Mouse (Mus musculus) E14TG2a.4 (cell line): ENCODE results near the gene Lmbrd1.
"Not testable (repeated sequence)": the region's sequence is repeated elsewhere in the genome, so short reads cannot be mapped to it uniquely, and the experiment has no call there.

Experiments
- H3K27me3 ChIP-seq: 2 replicates; pipeline ENCODE4 v1.6.1; 2014; ENCODE audit warnings: low read length, control low read depth; ENCODE audit not compliant: insufficient read depth
- H3K36me3 ChIP-seq: 2 replicates; pipeline ENCODE4 v1.6.1; 2014; ENCODE audit warnings: low read length, control low read depth; ENCODE audit not compliant: insufficient read depth
- H3K4me1 ChIP-seq: replicated peaks from 2 replicates; pipeline ENCODE4 v1.6.1; 2014; ENCODE audit warnings: low read depth, low read length, control low read depth
- H3K4me3 ChIP-seq: replicated peaks from 2 replicates; pipeline ENCODE4 v1.5.1; 2014; ENCODE audit warnings: mild to moderate bottlenecking, low read length
- H3K9me3 ChIP-seq: 2 replicates; pipeline ENCODE4 v1.6.1; 2014; ENCODE audit warnings: low read length, control low read depth
- CTCF ChIP-seq: conservative IDR thresholded peaks from 2 replicates; pipeline ENCODE4 v1.5.1; 2014; ENCODE audit warnings: low read length
- NANOG ChIP-seq: IDR thresholded peaks from 2 replicates; pipeline ENCODE4 v1.6.1; 2014; ENCODE audit warnings: borderline replicate concordance, low read length, mixed read lengths
- POU5F1 ChIP-seq: IDR thresholded peaks from 2 replicates; pipeline ENCODE4 v1.6.1; 2014; ENCODE audit warnings: low read length, borderline replicate concordance

The Lmbrd1 gene

DNA sequence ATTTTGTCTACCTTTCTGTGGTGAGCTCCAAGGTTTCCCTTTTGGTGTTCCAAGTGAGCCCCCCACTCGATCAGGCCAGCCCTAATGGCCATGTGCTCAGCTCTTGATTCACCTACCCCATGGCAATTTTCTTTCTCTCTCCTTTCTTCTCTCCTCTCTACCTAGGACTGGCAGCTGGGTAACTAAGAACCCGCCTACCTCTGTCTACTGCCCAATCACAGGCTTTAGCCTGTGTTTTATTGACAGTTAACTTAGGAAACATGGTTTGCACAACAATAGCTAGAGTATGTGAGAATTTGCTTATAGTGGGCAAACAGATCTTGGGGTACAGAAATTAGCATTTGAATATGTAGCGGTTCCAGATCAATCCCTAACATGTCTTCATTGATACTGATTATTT, 62.5 kb downstream of the Lmbrd1 start:
- Histone ChIP-seq H3K4me1 (peaks cover 3% of the 10 kb centered on the region; the same call in 1 of the 2 replicates), H3K4me3 (no peak overlapping the region), H3K9me3 (no peaks in the 10 kb centered on the region), H3K27me3 (no peaks in the 10 kb centered on the region), H3K36me3 (peaks cover 5% of the 10 kb centered on the region; the same call in 1 of the 2 replicates)
- no peak for TF ChIP-seq CTCF
- no peak for TF ChIP-seq POU5F1
- no peak for TF ChIP-seq NANOG

DNA sequence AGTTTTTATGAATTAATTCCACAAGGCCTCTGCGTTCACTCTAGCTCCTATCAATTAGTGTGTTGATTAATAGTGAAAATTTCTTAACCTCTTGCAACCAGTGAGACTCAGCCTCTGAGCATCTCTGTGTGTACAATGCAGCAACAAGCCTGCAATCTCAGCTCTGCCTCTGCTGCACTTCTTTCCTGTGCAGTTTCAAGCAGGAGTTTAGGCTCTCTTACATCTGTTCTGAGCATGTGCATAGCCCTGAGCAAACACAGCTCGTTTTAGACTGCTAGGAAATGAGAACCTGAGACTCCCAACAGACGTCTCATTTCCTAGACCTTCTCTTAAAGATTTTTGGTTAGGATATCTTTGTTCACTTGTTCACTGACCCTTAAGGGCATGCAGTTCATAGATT, 63.1 kb downstream of the Lmbrd1 start:
- H3K27me3 ChIP-seq: no peaks in the 10 kb centered on the region
- H3K36me3 ChIP-seq: peaks cover 5% of the 10 kb centered on the region; the same call in 1 of the 2 replicates
- peaks cover 3% of the 10 kb centered on the region; the same call in 1 of the 2 replicates for H3K4me1 ChIP-seq
- H3K4me3 ChIP-seq: no peak overlapping the region
- no peak for TF ChIP-seq POU5F1
- no peak for TF ChIP-seq CTCF
- no peak for TF ChIP-seq NANOG
- no peaks in the 10 kb centered on the region for H3K9me3 ChIP-seq

DNA sequence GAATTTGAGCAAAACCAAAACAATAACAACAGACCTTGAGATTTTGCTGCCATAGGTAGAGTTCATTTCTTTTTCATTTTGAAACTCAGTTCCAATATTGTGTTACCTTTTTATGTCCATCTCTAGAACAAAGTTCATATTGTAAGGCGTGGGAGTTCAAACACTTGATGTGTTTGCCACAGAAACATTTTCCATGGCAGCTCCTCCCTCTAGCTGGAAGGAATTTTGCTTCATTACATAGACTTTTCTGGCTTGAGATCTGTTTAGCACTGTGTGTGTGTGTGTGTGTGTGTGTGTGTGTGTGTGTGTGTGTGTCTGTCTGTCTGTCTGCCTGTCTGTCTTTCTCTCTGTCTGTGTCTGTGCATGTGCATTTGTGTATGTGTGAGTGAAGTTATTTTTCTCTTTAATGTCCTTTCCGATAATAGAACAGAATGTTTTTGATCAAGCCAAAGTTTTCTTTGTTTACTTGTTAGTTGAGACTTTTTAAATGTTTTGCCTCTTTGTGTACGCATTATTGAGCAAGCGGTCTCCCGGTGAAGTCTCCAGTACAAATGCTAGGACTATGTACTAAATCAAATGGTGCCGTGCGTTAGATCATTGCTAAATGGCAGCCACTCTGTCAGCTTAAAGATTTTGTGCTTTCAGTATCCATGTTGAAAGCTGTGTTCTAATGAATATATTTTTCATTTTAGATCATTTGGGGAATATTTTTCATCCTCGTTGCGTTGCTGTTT, 64.9 kb downstream of the Lmbrd1 start:
- Histone ChIP-seq H3K9me3 (no peaks in the 10 kb centered on the region), H3K36me3 (peaks cover 8% of the 10 kb centered on the region; the same call in 1 of the 2 replicates), H3K4me1 (peaks cover 3% of the 10 kb centered on the region; the same call in 1 of the 2 replicates), H3K27me3 (no peaks in the 10 kb centered on the region), H3K4me3 (no peak overlapping the region)
- TF ChIP-seq CTCF (no peak), POU5F1 (no peak), NANOG (no peak)

DNA sequence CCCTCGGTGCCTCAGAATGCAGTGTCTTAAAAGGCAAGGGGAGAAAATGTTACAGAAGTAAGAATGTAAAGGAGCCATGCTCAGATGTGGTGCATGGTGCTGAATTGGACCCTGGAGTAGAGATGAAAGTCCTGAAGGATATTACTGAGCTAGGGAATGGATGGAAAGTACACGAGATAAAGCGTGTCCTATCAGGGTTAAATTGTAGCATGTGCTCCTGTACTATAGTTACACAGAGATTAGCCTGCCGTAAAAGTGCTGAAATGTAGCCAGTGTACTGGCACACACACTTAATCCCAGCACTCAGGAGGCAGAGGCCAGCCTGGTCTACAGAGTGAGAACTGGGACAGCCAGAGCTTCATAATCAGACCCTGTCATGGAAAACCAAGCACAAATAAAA, 74.3 kb downstream of the Lmbrd1 start:
- Histone ChIP-seq H3K27me3 (no peaks in the 10 kb centered on the region), H3K9me3 (no peaks in the 10 kb centered on the region), H3K4me3 (no peak overlapping the region), H3K4me1 (no peaks in the 10 kb centered on the region), H3K36me3 (peaks cover 8% of the 10 kb centered on the region)
- TF ChIP-seq CTCF (no peak), NANOG (no peak), POU5F1 (no peak)

DNA sequence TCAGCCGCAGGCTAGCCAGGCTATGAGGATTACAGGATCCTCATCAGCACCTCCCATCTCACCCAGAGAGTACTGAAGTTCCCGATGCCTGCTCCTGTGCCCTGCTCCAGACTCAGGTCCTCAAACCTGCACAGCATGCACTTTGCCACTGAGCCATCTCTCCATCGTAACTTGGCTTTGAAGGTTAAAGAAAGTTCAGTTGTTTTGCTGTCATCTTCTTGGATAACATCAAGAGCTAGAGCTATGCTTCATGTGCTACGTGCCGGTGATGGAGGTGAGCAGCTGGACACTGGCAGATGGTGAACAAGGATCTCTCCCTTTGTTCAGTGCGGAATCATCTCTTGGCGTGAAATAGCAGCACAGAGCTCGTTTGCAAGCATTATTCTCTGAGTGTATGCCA, 80.1 kb downstream of the Lmbrd1 start:
- H3K4me3 ChIP-seq: no peak overlapping the region
- no peak for TF ChIP-seq CTCF
- TF ChIP-seq NANOG: no peak
- TF ChIP-seq POU5F1: no peak

DNA sequence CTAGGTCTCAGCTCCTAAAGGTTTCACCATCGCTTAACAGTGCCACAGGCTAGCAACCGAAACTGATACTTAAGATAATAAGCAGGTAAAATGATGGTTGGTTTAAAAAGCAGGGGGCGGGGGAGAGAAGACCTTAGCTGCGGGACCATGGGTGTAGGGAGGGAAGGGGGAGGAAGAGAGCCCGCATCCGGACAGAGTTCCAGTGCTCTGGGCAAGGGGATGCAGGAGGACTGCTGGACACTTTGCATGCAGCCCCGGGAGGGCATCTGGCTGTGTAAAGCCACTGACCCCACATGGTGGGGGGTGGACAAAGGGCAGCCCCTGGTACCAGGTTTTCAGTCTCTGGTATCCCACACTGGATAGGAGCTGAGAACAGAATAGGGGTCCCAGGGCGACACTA, 88.0 kb downstream of the Lmbrd1 start:
- Histone ChIP-seq H3K36me3 (peaks cover 9% of the 10 kb centered on the region), H3K9me3 (no peaks in the 10 kb centered on the region), H3K4me3 (no peak overlapping the region), H3K4me1 (no peaks in the 10 kb centered on the region), H3K27me3 (no peaks in the 10 kb centered on the region)
- TF ChIP-seq CTCF (no peak), NANOG (no peak), POU5F1 (no peak)

More for the DNA sequence above, 80.1 kb downstream of the Lmbrd1 start:
- Histone ChIP-seq H3K27me3 (no peaks in the 10 kb centered on the region), H3K36me3 (peaks cover 10% of the 10 kb centered on the region), H3K9me3 (no peaks in the 10 kb centered on the region), H3K4me1 (peaks cover 6% of the 10 kb centered on the region; the same call in 1 of the 2 replicates)

DNA sequence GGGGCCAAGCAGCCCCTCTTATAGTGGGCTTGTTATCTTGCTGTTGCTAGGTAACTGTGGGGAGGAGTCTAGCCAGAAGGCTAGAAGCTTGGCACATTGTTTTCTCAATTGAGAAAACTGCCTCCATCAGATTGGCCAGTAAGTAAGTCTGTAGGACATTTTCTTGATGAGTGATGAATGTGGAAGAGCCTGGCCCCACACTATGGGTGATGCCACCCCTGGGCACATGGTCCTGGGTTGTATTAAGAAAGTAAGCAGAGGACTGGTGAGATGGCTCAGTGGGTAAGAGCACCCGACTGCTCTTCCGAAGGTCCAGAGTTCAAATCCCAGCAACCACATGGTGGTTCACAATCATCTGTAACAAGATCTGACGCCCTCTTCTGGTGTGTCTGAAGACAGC, 88.8 kb downstream of the Lmbrd1 start:
- H3K9me3 ChIP-seq, H3K4me1 ChIP-seq: not testable (repeated sequence)

DNA sequence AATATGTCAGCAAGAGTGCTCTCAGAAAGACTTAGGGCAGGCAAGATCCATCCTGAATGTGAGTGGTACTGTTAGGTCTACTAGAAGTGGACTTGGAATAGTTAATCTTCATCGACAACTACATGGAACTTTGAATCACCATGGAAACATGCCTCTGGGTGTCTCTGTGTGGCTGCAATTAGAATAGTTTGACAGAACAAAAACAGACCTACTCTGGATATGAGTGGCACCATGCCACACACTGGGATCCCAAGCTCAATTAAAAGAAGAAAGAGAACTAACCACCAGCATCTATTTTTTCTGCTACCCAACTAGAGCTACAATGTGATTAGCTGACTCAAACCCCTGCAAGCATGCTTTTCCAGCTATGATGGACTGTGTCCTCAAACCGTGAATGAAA, 95.2 kb downstream of the Lmbrd1 start:
- no peak overlapping the region for H3K4me3 ChIP-seq
- H3K4me1 ChIP-seq: peaks cover 8% of the 10 kb centered on the region
- no peak for TF ChIP-seq POU5F1
- TF ChIP-seq CTCF: no peak
- no peak for TF ChIP-seq NANOG
- H3K36me3 ChIP-seq: no peaks in the 10 kb centered on the region
- H3K27me3 ChIP-seq: no peaks in the 10 kb centered on the region
- H3K9me3 ChIP-seq: no peaks in the 10 kb centered on the region

More for the DNA sequence above, 88.8 kb downstream of the Lmbrd1 start:
- not testable (repeated sequence) for H3K36me3 ChIP-seq, H3K4me3 ChIP-seq, H3K27me3 ChIP-seq

DNA sequence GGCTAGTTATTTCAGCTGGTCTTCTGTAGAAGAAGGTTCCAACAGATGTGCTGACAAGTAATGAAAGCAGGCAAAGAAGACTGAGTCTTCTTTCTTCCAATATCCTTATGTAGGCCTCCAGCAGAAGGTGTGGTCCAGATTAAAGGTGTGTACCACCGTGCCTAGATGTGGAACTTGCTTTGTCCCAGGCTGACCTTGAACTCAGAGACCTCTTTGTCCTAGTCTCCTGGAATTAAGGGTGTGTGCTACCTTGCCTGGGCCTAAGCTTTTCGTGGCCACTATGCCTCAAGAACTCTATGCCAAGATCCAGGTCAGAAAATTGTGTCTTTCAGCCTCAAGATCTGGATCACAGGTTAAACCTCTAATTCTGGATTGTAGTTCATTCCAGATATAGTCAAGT, 98.1 kb downstream of the Lmbrd1 start:
- no peaks in the 10 kb centered on the region for H3K27me3 ChIP-seq
- H3K36me3 ChIP-seq: no peaks in the 10 kb centered on the region
- no peak for TF ChIP-seq CTCF
- no peak for TF ChIP-seq POU5F1
- no peak for TF ChIP-seq NANOG
- H3K9me3 ChIP-seq: no peaks in the 10 kb centered on the region
- H3K4me3 ChIP-seq: no peak overlapping the region
- H3K4me1 ChIP-seq: peaks cover 8% of the 10 kb centered on the region
